Mouse (Mus musculus): ENCODE measurements around the gene Mapk1.
"Not testable (repeated sequence)": the region's sequence is repeated elsewhere in the genome, so short reads cannot be mapped to it uniquely, and the experiment has no call there.

Gene Mapk1

GRCm38 (mm10) chr16:16983131-16983533 lies at the start of gene Mapk1:
Gene Mapk1, plus strand, starts transcription at chr16:16983382.
- peak; percentile 94 to 98 for DNase-seq (ENCODE audit: low spot score in 2 of 2)

- DNase-seq (ENCODE audit: low spot score in 2 of 2): no peak
Measured at GRCm38 (mm10) chr16:16939543-16939942, 43.6 kb upstream of the Mapk1 start.

- DNase-seq (ENCODE audit: low spot score in 2 of 2): no peak
Measured at GRCm38 (mm10) chr16:16941078-16941477, 42.1 kb upstream of the Mapk1 start.

- no peak for DNase-seq (ENCODE audit: low spot score in 2 of 2)
Measured at GRCm38 (mm10) chr16:16958575-16958974, 24.6 kb upstream of the Mapk1 start.

GRCm38 (mm10) chr16:16959907-16960306 lies 23.3 kb upstream of the Mapk1 start:
- DNase-seq (ENCODE audit: low spot score in 2 of 2): no peak

- DNase-seq (ENCODE audit: low spot score in 2 of 2): no peak
Measured at GRCm38 (mm10) chr16:16965149-16965548, 18.0 kb upstream of the Mapk1 start.

- DNase-seq (ENCODE audit: low spot score in 2 of 2): no peak
Measured at GRCm38 (mm10) chr16:16966290-16966689, 16.9 kb upstream of the Mapk1 start.

GRCm38 (mm10) chr16:16978061-16978460 lies 5.1 kb upstream of the Mapk1 start:
- no peak for DNase-seq (ENCODE audit: low spot score in 2 of 2)

GRCm38 (mm10) chr16:16978765-16979164 lies 4.4 kb upstream of the Mapk1 start:
- no peak for DNase-seq (ENCODE audit: low spot score in 2 of 2)

GRCm38 (mm10) chr16:16982636-16983035 lies 546 bp upstream of the Mapk1 start:
- DNase-seq (ENCODE audit: low spot score in 2 of 2): no peak

- peak; percentile 73 to 78 for DNase-seq (ENCODE audit: low spot score in 2 of 2)
Measured at GRCm38 (mm10) chr16:16983534-16984422, 596 bp downstream of the Mapk1 start.

GRCm38 (mm10) chr16:16984423-16984941 lies 1.3 kb downstream of the Mapk1 start:
- no peak for DNase-seq (ENCODE audit: low spot score in 2 of 2)

GRCm38 (mm10) chr16:16987248-16987647 lies 4.1 kb downstream of the Mapk1 start:
- DNase-seq (ENCODE audit: low spot score in 2 of 2): no peak

GRCm38 (mm10) chr16:16988842-16989241 lies 5.7 kb downstream of the Mapk1 start:
- no peak for DNase-seq (ENCODE audit: low spot score in 2 of 2)

GRCm38 (mm10) chr16:16990021-16990420 lies 6.8 kb downstream of the Mapk1 start:
- no peak for DNase-seq (ENCODE audit: low spot score in 2 of 2)

GRCm38 (mm10) chr16:16994426-16995052 lies 11.4 kb downstream of the Mapk1 start:
- DNase-seq (ENCODE audit: low spot score in 2 of 2): no peak

- DNase-seq (ENCODE audit: low spot score in 2 of 2): not testable (repeated sequence)
Measured at GRCm38 (mm10) chr16:16996121-16996729, 13.0 kb downstream of the Mapk1 start.

- DNase-seq (ENCODE audit: low spot score in 2 of 2): no peak
Measured at GRCm38 (mm10) chr16:17001109-17001508, 17.9 kb downstream of the Mapk1 start.

- DNase-seq (ENCODE audit: low spot score in 2 of 2): no peak
Measured at GRCm38 (mm10) chr16:17007070-17007469, 23.9 kb downstream of the Mapk1 start.

- no peak for DNase-seq (ENCODE audit: low spot score in 2 of 2)
Measured at GRCm38 (mm10) chr16:17010036-17010435, 26.9 kb downstream of the Mapk1 start.

GRCm38 (mm10) chr16:17012583-17012982 lies 29.4 kb downstream of the Mapk1 start:
- no peak for DNase-seq (ENCODE audit: low spot score in 2 of 2)

GRCm38 (mm10) chr16:17015111-17015852 lies 32.1 kb downstream of the Mapk1 start:
- no peak for DNase-seq (ENCODE audit: low spot score in 2 of 2)

Data from spleen, postnatal 10 days (tissue).